Mouse (Mus musculus): ENCODE measurements around the gene Kif2c. TPM values are rescaled to one million over a fixed set of nuclear protein-coding genes. Genes with fewer than 3 reads are reported as not detected.
A peak's percentile ranks its signal among the peaks of the same experiment; 100 is the strongest.

The Kif2c gene
- polyA plus RNA-seq, 1 experiment = 8.3 TPM

DNA sequence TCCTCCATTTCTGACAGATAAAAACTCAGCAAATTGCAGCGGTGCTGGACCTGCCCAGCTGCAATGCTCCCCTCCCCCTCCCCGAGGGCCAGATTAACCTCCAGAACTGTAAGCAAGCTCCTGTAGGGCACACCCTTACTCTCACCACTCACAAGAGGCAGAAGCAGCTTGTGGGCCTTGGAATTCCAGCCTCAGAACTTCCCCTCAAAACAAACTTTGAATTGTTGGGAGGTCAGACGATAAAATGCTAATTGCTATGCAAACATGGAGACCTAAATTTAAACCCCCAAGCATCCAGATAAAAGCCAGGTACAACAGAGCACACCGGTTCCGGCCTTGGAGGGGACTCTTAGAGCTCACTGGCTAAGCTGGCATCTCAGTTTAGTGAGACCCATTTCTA, 29.7 kb downstream of the Kif2c start:
- Histone ChIP-seq H3K4me1 (peaks cover 62% of the 10 kb centered on the region), H3K9me3 (no peaks in the 10 kb centered on the region), H3K4me3 (replicated peaks) (no peak overlapping the region), H3K27me3 (replicated peaks) (no peaks in the 10 kb centered on the region), H3K36me3 (replicated peaks; ENCODE audit: low read length) (peaks cover 72% of the 10 kb centered on the region)
- TF ChIP-seq FLI1 (IDR thresholded peaks at IDR 0.05; ENCODE audit: low read length) (no peak), GATA1 (IDR thresholded peaks at IDR 0.05; ENCODE audit: borderline replicate concordance, low read length) (no peak)

DNA sequence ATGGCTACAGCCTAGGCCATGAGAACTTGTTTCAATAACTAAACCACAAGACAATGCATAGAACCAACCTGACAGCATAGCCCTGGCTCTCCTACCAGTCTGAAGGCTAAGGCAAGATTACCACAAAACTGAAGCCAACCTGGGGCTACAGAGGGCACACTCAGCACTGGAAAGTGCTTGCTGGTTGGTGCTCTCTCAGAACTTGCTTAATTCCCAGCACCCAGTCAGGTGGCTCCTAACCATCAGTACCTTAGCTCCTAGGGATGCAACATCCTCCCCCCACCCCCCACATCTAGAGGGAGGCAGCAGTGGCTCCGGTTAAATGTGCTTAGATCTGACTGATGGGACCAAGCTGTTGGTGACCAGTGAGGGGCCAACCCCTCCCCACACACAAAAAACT, 31.0 kb downstream of the Kif2c start:
- peaks cover 72% of the 10 kb centered on the region for H3K36me3 ChIP-seq (replicated peaks; ENCODE audit: low read length)
- H3K4me3 ChIP-seq (replicated peaks) = no peak overlapping the region
- peaks cover 62% of the 10 kb centered on the region for H3K4me1 ChIP-seq
- TF ChIP-seq GATA1 (IDR thresholded peaks at IDR 0.05; ENCODE audit: borderline replicate concordance, low read length) (no peak), FLI1 (IDR thresholded peaks at IDR 0.05; ENCODE audit: low read length) (no peak)
- H3K27me3 ChIP-seq (replicated peaks) = no peaks in the 10 kb centered on the region
- no peaks in the 10 kb centered on the region for H3K9me3 ChIP-seq

DNA sequence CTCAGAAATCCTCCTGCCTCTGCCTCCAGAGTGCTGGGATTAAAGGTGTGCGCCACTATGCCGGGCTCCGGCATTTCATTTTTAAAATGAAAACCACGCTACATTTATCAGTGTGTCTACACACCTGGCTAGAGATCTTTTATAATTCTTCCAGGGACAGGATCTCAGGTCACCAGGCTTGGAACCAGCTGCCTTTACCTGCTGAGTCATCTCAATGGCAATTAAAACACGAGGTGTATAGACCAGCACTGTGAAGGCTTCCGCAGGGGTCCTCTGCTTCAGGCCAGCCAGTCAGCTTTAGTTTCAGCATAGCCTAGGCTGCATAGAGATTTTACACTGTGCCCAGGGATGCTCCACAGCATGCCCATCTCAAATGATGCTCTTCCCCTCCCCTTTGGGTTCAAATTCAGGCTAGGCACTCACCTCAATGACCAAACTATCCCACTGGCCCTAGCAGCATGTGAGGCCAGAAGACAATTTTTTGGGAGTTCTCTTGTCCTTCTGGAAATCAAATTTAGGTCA, 32.2 kb downstream of the Kif2c start:
- Histone ChIP-seq H3K9me3 (no peaks in the 10 kb centered on the region), H3K27me3 (replicated peaks) (peaks cover under 1% of the 10 kb centered on the region), H3K36me3 (replicated peaks; ENCODE audit: low read length) (peaks cover 72% of the 10 kb centered on the region), H3K4me3 (replicated peaks) (no peak overlapping the region), H3K4me1 (peaks cover 72% of the 10 kb centered on the region)
- no peak for TF ChIP-seq GATA1 (IDR thresholded peaks at IDR 0.05; ENCODE audit: borderline replicate concordance, low read length)
- TF ChIP-seq FLI1 (IDR thresholded peaks at IDR 0.05; ENCODE audit: low read length) = no peak

DNA sequence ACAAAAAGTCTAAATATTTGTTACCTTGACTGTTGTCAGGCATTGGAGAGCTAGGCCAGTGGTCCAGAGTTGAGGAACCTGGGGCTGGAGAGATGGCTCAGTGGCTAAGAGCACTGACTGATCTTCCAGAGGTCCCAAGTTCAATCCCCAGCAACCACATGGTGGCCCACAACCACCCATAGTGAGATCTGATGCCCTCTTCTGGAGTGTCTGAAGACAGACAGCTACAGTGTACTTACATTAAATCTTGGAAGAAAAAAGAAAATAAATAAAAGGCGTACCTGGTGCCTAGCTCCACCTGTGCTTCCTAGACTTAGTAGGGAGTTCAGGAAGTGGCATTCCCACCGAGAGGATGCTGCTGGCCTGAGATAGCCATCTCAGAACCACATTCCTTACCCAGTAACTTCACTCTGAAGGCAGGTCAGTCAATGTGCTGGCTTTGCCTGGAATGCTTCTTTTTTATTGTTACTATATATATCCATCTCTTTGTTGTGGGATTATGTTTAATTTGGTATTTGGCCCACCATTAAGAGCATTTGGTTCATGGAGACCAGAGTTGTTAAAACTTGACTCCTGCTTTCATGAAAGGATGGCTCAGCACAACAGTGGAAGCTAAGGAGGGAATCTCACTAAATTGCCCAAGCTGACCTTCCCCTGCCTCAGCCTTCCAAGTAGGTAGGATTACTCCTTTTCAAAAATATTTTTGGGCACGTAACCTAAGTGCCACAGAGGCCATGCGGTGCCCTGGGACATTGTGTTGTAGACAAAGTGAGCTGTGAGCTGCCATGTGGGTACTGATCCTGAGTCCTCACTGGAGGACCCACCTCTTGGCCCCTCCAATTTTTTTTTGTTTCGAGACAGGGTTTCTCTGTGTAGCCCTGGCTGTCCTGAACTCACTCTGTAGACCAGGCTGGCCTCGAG, 32.9 kb downstream of the Kif2c start:
- Histone ChIP-seq H3K4me3 (replicated peaks) (no peak overlapping the region), H3K9me3 (no peaks in the 10 kb centered on the region), H3K36me3 (replicated peaks; ENCODE audit: low read length) (peaks cover 66% of the 10 kb centered on the region), H3K4me1 (peaks cover 70% of the 10 kb centered on the region), H3K27me3 (replicated peaks) (peaks cover 4% of the 10 kb centered on the region)
- TF ChIP-seq GATA1 (IDR thresholded peaks at IDR 0.05; ENCODE audit: borderline replicate concordance, low read length) (no peak), FLI1 (IDR thresholded peaks at IDR 0.05; ENCODE audit: low read length) (no peak)

DNA sequence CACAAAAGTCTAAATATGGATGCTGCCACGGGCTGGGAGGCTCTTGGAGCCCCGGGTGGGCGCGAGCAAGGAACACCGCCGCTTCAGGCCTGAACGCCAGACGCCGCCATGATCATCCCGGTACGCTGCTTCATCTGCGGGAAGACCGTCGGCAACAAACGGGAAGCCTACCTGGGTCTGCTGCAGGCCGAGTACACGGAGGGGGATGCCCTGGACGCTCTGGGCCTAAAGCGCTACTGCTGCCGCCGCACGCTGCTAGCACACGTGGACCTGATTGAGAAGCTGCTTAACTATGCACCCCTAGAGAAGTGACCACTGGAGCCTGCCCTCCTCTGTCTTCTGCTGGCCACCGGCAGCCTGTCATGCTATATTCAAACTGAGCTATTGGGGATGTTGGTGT, 33.6 kb downstream of the Kif2c start:
- no peak for TF ChIP-seq GATA1 (IDR thresholded peaks at IDR 0.05; ENCODE audit: borderline replicate concordance, low read length)
- TF ChIP-seq FLI1 (IDR thresholded peaks at IDR 0.05; ENCODE audit: low read length) = no peak
- Histone ChIP-seq H3K27me3 (replicated peaks) (peaks cover 12% of the 10 kb centered on the region), H3K36me3 (replicated peaks; ENCODE audit: low read length) (peaks cover 59% of the 10 kb centered on the region), H3K9me3 (no peaks in the 10 kb centered on the region), H3K4me3 (replicated peaks) (no peak overlapping the region), H3K4me1 (peaks cover 69% of the 10 kb centered on the region)

DNA sequence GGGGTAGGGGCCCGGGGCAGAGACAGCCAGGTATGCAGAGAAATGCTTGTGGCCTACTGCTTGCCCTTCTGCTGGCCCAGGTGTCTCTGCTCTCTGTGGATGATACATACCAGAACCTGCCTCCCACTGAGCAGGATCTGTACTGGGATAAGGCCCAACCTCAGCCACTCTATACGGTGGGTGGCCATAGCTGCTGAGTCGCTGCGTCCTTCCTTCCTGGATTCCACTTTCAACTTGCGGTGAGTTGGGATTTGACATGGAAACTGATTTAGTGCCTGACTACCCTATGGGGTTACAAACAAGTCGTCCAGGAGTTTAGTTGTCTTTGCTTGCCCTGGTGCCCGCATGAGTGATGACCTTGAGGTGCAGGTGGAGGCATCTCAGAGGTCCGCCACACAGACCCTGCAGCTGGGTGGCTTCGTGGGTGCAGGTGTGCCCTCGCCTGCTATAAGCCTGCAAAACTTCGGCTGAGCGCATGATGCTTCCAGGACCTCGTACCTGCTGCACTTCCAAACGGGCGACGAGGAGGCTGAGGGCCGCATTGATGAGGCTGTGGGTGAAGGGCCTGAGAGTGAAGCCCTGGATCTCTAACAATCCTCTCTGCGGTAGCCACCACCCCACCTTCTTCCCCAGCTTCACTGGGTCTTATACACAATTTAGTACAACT, 34.3 kb downstream of the Kif2c start:
- H3K36me3 ChIP-seq (replicated peaks; ENCODE audit: low read length) = peaks cover 53% of the 10 kb centered on the region

DNA sequence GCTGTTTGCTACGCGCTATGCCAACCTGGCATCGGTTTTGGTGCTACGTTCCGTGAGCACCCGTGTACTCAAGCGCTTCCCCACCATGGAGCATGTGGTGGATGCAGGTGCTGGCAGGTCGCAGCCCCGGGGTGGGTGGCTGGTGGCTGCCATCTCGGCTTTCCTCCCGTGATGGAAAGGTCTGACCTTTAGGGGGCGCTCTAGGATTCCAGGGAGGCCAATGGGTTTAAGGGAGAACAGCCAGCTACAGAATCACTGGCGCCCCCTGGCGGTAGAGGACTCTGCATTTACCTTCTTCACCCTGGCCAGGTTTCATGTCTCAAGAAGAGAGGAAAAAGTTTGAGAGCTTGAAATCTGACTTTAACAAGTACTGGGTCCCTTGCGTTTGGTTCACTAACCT, 36.3 kb downstream of the Kif2c start:
- Histone ChIP-seq H3K4me3 (replicated peaks) (peak overlapping the region; percentile 54), H3K4me1 (peaks cover 57% of the 10 kb centered on the region), H3K36me3 (replicated peaks; ENCODE audit: low read length) (peaks cover 35% of the 10 kb centered on the region), H3K27me3 (replicated peaks) (peaks cover 29% of the 10 kb centered on the region), H3K9me3 (no peaks in the 10 kb centered on the region)
- no peak for TF ChIP-seq GATA1 (IDR thresholded peaks at IDR 0.05; ENCODE audit: borderline replicate concordance, low read length)
- no peak for TF ChIP-seq FLI1 (IDR thresholded peaks at IDR 0.05; ENCODE audit: low read length)

More for the DNA sequence above, 34.3 kb downstream of the Kif2c start:
- Histone ChIP-seq H3K27me3 (replicated peaks) (peaks cover 16% of the 10 kb centered on the region), H3K4me1 (peaks cover 67% of the 10 kb centered on the region), H3K9me3 (no peaks in the 10 kb centered on the region), H3K4me3 (replicated peaks) (no peak overlapping the region)
- no peak for TF ChIP-seq FLI1 (IDR thresholded peaks at IDR 0.05; ENCODE audit: low read length)
- no peak for TF ChIP-seq GATA1 (IDR thresholded peaks at IDR 0.05; ENCODE audit: borderline replicate concordance, low read length)

DNA sequence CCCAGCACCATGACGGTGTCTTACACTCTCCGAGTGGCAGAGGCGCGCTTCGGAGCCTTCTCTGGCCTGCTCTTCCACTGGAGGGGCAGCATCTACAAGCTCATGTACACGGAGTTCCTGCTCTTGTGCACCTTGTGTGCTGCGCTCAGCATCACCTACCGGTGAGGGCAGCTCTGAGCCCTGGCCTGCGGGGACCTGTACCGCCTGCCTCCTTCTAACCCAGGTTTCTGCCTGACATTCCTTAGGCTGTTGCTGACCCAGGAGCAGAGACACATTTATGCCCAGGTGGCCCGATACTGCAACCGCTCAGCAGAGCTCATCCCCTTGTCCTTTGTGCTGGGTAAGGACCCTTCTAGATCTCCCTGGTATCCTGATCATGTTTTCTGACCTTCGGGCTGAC, 37.2 kb downstream of the Kif2c start:
- no peak for TF ChIP-seq FLI1 (IDR thresholded peaks at IDR 0.05; ENCODE audit: low read length)
- TF ChIP-seq GATA1 (IDR thresholded peaks at IDR 0.05; ENCODE audit: borderline replicate concordance, low read length) = no peak
- peaks cover 25% of the 10 kb centered on the region for H3K36me3 ChIP-seq (replicated peaks; ENCODE audit: low read length)
- H3K4me3 ChIP-seq (replicated peaks) = peak overlapping the region; percentile 8
- peaks cover 56% of the 10 kb centered on the region for H3K4me1 ChIP-seq
- H3K9me3 ChIP-seq = no peaks in the 10 kb centered on the region
- peaks cover 30% of the 10 kb centered on the region for H3K27me3 ChIP-seq (replicated peaks)

DNA sequence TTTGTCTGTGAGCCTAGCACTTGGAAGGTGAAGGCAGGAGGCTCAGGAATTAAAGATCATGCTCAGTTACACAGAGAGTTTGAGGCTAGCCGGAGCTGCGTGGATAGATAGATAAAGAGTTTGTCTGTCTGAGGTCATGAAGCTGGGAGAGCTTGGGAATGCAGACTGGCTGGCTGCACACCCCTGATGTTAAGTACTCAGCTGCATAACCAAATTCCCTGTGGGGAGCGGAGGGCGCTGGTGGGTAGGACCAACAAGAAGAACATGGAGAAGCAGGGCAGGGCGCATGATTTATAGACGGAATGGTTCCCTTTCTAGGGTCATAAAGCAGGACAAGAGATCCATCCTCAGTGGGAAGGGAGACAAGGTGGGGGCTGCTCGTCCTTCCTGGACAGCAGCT, 39.4 kb downstream of the Kif2c start:
- Histone ChIP-seq H3K36me3 (replicated peaks; ENCODE audit: low read length) (peaks cover 3% of the 10 kb centered on the region), H3K4me1 (peaks cover 56% of the 10 kb centered on the region), H3K4me3 (replicated peaks) (no peak overlapping the region), H3K27me3 (replicated peaks) (peaks cover 30% of the 10 kb centered on the region), H3K9me3 (no peaks in the 10 kb centered on the region)
- TF ChIP-seq FLI1 (IDR thresholded peaks at IDR 0.05; ENCODE audit: low read length) (no peak), GATA1 (IDR thresholded peaks at IDR 0.05; ENCODE audit: borderline replicate concordance, low read length) (no peak)

DNA sequence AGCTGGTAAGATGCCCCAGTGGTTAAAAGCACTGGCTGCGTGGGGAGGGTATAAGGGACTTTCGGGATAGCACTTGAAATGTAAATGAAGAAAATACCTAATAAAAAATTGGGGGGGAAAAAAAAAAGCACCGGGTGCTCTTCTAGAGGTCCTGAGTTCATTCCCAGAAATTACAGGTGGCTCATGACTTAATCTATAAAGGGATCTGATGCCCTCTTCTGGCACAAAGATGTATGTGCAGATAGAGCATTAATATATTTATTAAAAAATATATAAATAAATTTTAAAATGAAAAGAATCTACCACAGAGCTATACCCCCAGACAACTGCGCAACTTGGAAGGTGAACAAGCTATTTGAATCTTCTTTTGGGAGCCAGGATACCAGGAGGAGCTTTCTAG, 41.8 kb downstream of the Kif2c start:
- Histone ChIP-seq H3K4me3 (replicated peaks) (no peak overlapping the region), H3K9me3 (no peaks in the 10 kb centered on the region), H3K27me3 (replicated peaks) (peaks cover 30% of the 10 kb centered on the region), H3K4me1 (peaks cover 53% of the 10 kb centered on the region), H3K36me3 (replicated peaks; ENCODE audit: low read length) (no peaks in the 10 kb centered on the region)
- TF ChIP-seq GATA1 (IDR thresholded peaks at IDR 0.05; ENCODE audit: borderline replicate concordance, low read length) (no peak), FLI1 (IDR thresholded peaks at IDR 0.05; ENCODE audit: low read length) (no peak)
